Mouse (Mus musculus): ENCODE measurements around the gene Zscan4c. TPM values are rescaled to one million over a fixed set of nuclear protein-coding genes. Genes with fewer than 3 reads are reported as not detected.
"Not testable (repeated sequence)": the region's sequence is repeated elsewhere in the genome, so short reads cannot be mapped to it uniquely, and the experiment has no call there.

Zscan4c gene
- polyA plus RNA-seq (2015; fragmentation: Nextera tagmentation; extraction: Ambion mirVana), result not detected in 2 replicates

GRCm38 (mm10) chr7:11005445-11005844 lies at the start of gene Zscan4c:
Gene Zscan4c, plus strand, starts transcription at chr7:11005745.
- H3K4me1 ChIP-seq (ENCODE audit: control insufficient read depth, insufficient read depth, low read length); H3K36me3 ChIP-seq (ENCODE audit: control insufficient read depth, insufficient read depth, low read length); H3K9me3 ChIP-seq (replicated peaks; ENCODE audit: control insufficient read depth, low read length, poor library complexity, severe bottlenecking); H3K4me2 ChIP-seq (ENCODE audit: low read length); H3K27ac ChIP-seq (ENCODE audit: low read length); H3K9ac ChIP-seq (ENCODE audit: low read depth, low read length); H3K27me3 ChIP-seq (ENCODE audit: control insufficient read depth, insufficient read depth, low read depth, low read length); H3K4me3 ChIP-seq (ENCODE audit: low read depth, low read length); ATAC-seq: not testable (repeated sequence)
- WGBS, result 86% methylated on average over 4 of the region's 4 CpGs

Small RNA genes within 50 kb of the gene (microRNA-seq; reads per million reads assigned to microRNA genes)
- gene Mir297-1, result not detected

Other genes starting within 250 kb of the Zscan4c start
- gene Zscan4b, start 100.7 kb upstream of the Zscan4c start, polyA plus RNA-seq (2015; fragmentation: Nextera tagmentation; extraction: Ambion mirVana), result not detected in 2 replicates
- not detected in 2 replicates for gene Zscan4-ps1, start 63.9 kb downstream of the Zscan4c start, polyA plus RNA-seq (2015; fragmentation: Nextera tagmentation; extraction: Ambion mirVana)
- gene Zscan4d, start 160.4 kb downstream of the Zscan4c start, polyA plus RNA-seq (2015; fragmentation: Nextera tagmentation; extraction: Ambion mirVana), result not detected in 2 replicates

Measured in midbrain, embryonic 16.5 days (tissue).